In the genomic region with DNA sequence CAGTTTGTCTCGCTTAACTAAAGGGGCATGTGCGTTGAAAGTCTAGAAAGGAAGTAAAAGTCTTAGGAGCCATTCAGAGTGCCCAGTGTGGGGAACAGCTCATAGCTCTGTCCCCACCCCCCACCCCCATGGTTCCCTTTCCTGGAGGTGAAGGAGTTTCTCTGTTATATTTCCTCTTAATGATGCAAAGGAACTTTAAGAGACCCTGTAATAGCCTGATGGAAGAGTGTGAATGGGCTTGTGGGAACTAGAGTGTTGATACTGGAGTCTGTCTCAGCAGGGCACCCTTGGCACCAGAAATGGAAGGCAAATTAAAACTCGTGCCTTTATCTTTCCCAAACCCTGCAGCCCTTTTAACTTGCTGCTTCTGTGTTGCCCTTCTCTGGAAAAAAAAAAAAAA, we compare ENCODE assay signal across 17 mouse cellular contexts. TPM values are rescaled to one million over a fixed set of nuclear protein-coding genes. Genes with fewer than 3 reads are reported as not detected.
DNase-seq lines count a peak whose midpoint lies in the region; ATAC-seq and TF ChIP-seq lines count a peak whose summit lies in the region.
"Had no signal": no experiment of that assay in that cellular context is flagged by ENCODE, and none has a peak within 500 bp of the region (broad histone marks: within the 10 kb centered on the region; RNA-seq: fewer than 3 reads in every experiment).

No protein-coding gene starts in this region.

- no peak for TF ChIP-seq POLR2A in bone marrow macrophage, adult 2 months (IDR thresholded peaks at IDR 0.05; ENCODE audit: borderline replicate concordance, low read depth, low read length)
- TF ChIP-seq POLR2A in heart, adult 2 months (IDR thresholded peaks at IDR 0.05; ENCODE audit: insufficient read depth, low read depth, low read length), result no peak

- no peaks in the 10 kb centered on the region for H3K27me3 ChIP-seq in lung, postnatal 0 days (replicated peaks; ENCODE audit: insufficient read depth, low read length)
- H3K27me3 ChIP-seq in forebrain, embryonic 15.5 days, result no peaks in the 10 kb centered on the region
- H3K27me3 ChIP-seq in heart, adult 2 months (ENCODE audit: control insufficient read depth, insufficient read depth, low read length), result no peaks in the 10 kb centered on the region
- no peaks in the 10 kb centered on the region for H3K27me3 ChIP-seq in liver, embryonic 11.5 days (replicated peaks; ENCODE audit: control insufficient read depth, insufficient read depth, low read length)

- H3K4me2 ChIP-seq in lung, postnatal 0 days (replicated peaks; ENCODE audit: low read depth, low read length), result no peak overlapping the region
- H3K4me2 ChIP-seq in forebrain, embryonic 15.5 days (replicated peaks), result no peak overlapping the region
- H3K4me2 ChIP-seq in liver, embryonic 11.5 days, result no peak overlapping the region
- H3K4me2 ChIP-seq: midbrain, embryonic 11.5 days had no signal

- no peaks in the 10 kb centered on the region for H3K9me3 ChIP-seq in lung, postnatal 0 days (ENCODE audit: low read length)
- H3K9me3 ChIP-seq in forebrain, embryonic 15.5 days, result no peaks in the 10 kb centered on the region
- no peaks in the 10 kb centered on the region for H3K9me3 ChIP-seq in liver, embryonic 11.5 days (ENCODE audit: control insufficient read depth, low read length)

- DNase-seq in lung, postnatal 0 days (ENCODE audit: low spot score), result no peak
- no peak for DNase-seq in lung, postnatal 36 days
- no peak for DNase-seq in heart, adult 2 months
- DNase-seq in liver, embryonic 11.5 days (ENCODE audit: low spot score), result no peak
- DNase-seq: cerebellum, adult 9-11 months; kidney, postnatal 10 days; right cerebral cortex, postnatal 4 days had no signal

- no peak overlapping the region for H3K4me3 ChIP-seq in lung, postnatal 0 days (ENCODE audit: low read depth, low read length)
- H3K4me3 ChIP-seq in bone marrow macrophage, adult 2 months (ENCODE audit: insufficient read depth, low read length), result no peak overlapping the region
- H3K4me3 ChIP-seq in forebrain, embryonic 15.5 days, result no peak overlapping the region
- no peak overlapping the region for H3K4me3 ChIP-seq in heart, adult 2 months
- no peak overlapping the region for H3K4me3 ChIP-seq in liver, embryonic 11.5 days (ENCODE audit: low read depth, low read length)

- H3K9ac ChIP-seq in lung, postnatal 0 days (replicated peaks; ENCODE audit: low read depth), result no peak overlapping the region
- no peak overlapping the region for H3K9ac ChIP-seq in forebrain, embryonic 15.5 days (replicated peaks)
- H3K9ac ChIP-seq in heart, adult 2 months (ENCODE audit: low read depth, low read length), result no peak overlapping the region
- no peak overlapping the region for H3K9ac ChIP-seq in liver, embryonic 11.5 days (ENCODE audit: low read depth, low read length)
- H3K9ac ChIP-seq: liver, embryonic 14.5 days had no signal

- peak; percentile 26; the same call in 1 of the 2 replicates for ATAC-seq in lung, postnatal 0 days
- ATAC-seq in forebrain, embryonic 15.5 days (replicated peaks), result peak; percentile 57; the same call in 1 of the 2 replicates
- peak; percentile 77 for ATAC-seq in megakaryocyte progenitor cell, adult 5-6 weeks (replicated peaks; ENCODE audit: poor library complexity)
- no peak for ATAC-seq in liver, embryonic 11.5 days (replicated peaks; ENCODE audit: low FRiP score)

- intact Hi-C loops in heart, adult 2 months (cut with DNase I), result no loop called here

- H3K36me3 ChIP-seq in lung, postnatal 0 days (ENCODE audit: insufficient read depth, low read length), result no peaks in the 10 kb centered on the region
- H3K36me3 ChIP-seq in forebrain, embryonic 15.5 days, result peaks cover 13% of the 10 kb centered on the region
- no peaks in the 10 kb centered on the region for H3K36me3 ChIP-seq in heart, adult 2 months (ENCODE audit: control insufficient read depth, insufficient read depth, low read length)
- H3K36me3 ChIP-seq in liver, embryonic 11.5 days (ENCODE audit: control insufficient read depth, insufficient read depth, low read length), result no peaks in the 10 kb centered on the region

- H3K79me2 ChIP-seq in heart, adult 2 months (replicated peaks; ENCODE audit: control insufficient read depth, insufficient read depth, low read length), result no peaks in the 10 kb centered on the region

- H3K4me1 ChIP-seq in lung, postnatal 0 days (ENCODE audit: insufficient read depth, low read depth, low read length), result no peaks in the 10 kb centered on the region
- peaks cover 12% of the 10 kb centered on the region for H3K4me1 ChIP-seq in bone marrow macrophage, adult 2 months (ENCODE audit: control insufficient read depth, insufficient read depth, low read length)
- H3K4me1 ChIP-seq in forebrain, embryonic 15.5 days, result peaks cover 12% of the 10 kb centered on the region
- H3K4me1 ChIP-seq in heart, adult 2 months (ENCODE audit: control insufficient read depth, insufficient read depth, low read length), result no peaks in the 10 kb centered on the region
- no peaks in the 10 kb centered on the region for H3K4me1 ChIP-seq in liver, embryonic 11.5 days (replicated peaks; ENCODE audit: control insufficient read depth, insufficient read depth, low read length)

- H3K27ac ChIP-seq in lung, postnatal 0 days (ENCODE audit: low read length), result 0 out of 2 replicates have a peak overlapping the region, but pooled peaks have one; percentile 26
- peak overlapping the region; percentile 66 for H3K27ac ChIP-seq in bone marrow macrophage, adult 2 months (ENCODE audit: insufficient read depth, low read depth, low read length)
- H3K27ac ChIP-seq in forebrain, embryonic 15.5 days (replicated peaks), result peak overlapping the region; percentile 64
- no peak overlapping the region for H3K27ac ChIP-seq in heart, adult 2 months
- H3K27ac ChIP-seq in liver, embryonic 11.5 days (ENCODE audit: low read depth, low read length), result no peak overlapping the region
- H3K27ac ChIP-seq: liver, embryonic 14.5 days had no signal

- no peak for TF ChIP-seq EP300 in lung, postnatal 0 days (IDR thresholded peaks at IDR 0.05)
- TF ChIP-seq EP300 in heart, adult 2 months (IDR thresholded peaks at IDR 0.05; ENCODE audit: insufficient read depth, low read depth, low read length), result no peak

- no peak for TF ChIP-seq CTCF in lung, postnatal 0 days (IDR thresholded peaks at IDR 0.05)
- TF ChIP-seq CTCF in bone marrow macrophage, adult 2 months (IDR thresholded peaks at IDR 0.05; ENCODE audit: low read depth, low read length), result no peak
- no peak for TF ChIP-seq CTCF in heart, adult 2 months (IDR thresholded peaks at IDR 0.05)

- 33% methylated on average over 3 of the region's 3 CpGs for WGBS in lung, postnatal 0 days
- 1% methylated on average over 3 of the region's 3 CpGs for WGBS in forebrain, embryonic 15.5 days
- WGBS in heart, adult 2 months, result 28% methylated on average over 3 of the region's 3 CpGs
- WGBS in liver, embryonic 11.5 days, result 23% methylated on average over 3 of the region's 3 CpGs

RNA-seq across cellular contexts. Expression of a gene that starts 13.2 kb away (rescaled TPM):
- polyA plus RNA-seq in lung, postnatal 0 days (2015; fragmentation: Nextera tagmentation; extraction: Ambion mirVana), result 38.4 and 40.1 TPM in 2 replicates
- 16.2 and 18.8 TPM in 2 replicates for polyA plus RNA-seq in bone marrow macrophage, adult 2 months (2012; ENCODE audit: insufficient read depth, insufficient read length, missing spikeins)
- polyA plus RNA-seq in forebrain, embryonic 15.5 days (2015; fragmentation: Nextera tagmentation; extraction: Ambion mirVana), result 98.1 and 113 TPM in 2 replicates
- total RNA-seq in megakaryocyte progenitor cell, adult 5-6 weeks (2015), result 2.2 and 3.4 TPM in 2 replicates
- total RNA-seq in megakaryocyte progenitor cell, adult 5-6 weeks (2017), result 1.6 and 3.4 TPM in 2 replicates
- total RNA-seq in heart, adult 2 months (2021), result 10 to 100 TPM; 25.0 to 27.3 TPM
- polyA plus RNA-seq in heart, adult 2 months (2012; rRNA removed), result 25.5 and 26.0 TPM in 2 replicates
- polyA plus RNA-seq in liver, embryonic 11.5 days (2014; fragmentation: Nextera tagmentation; extraction: Ambion mirVana), result 21.4 and 24.6 TPM in 2 replicates

RNA-seq across cellular contexts. Expression of a gene that starts 19.8 kb away (rescaled TPM):
- polyA plus RNA-seq in lung, postnatal 0 days (2015; fragmentation: Nextera tagmentation; extraction: Ambion mirVana), result 19.8 and 23.0 TPM in 2 replicates
- polyA plus RNA-seq in bone marrow macrophage, adult 2 months (2012; ENCODE audit: insufficient read depth, insufficient read length, missing spikeins), result 12.2 and 14.0 TPM in 2 replicates
- polyA plus RNA-seq in forebrain, embryonic 15.5 days (2015; fragmentation: Nextera tagmentation; extraction: Ambion mirVana), result 47.9 and 51.0 TPM in 2 replicates
- total RNA-seq in megakaryocyte progenitor cell, adult 5-6 weeks (2015), result 25.2 and 26.8 TPM in 2 replicates
- total RNA-seq in megakaryocyte progenitor cell, adult 5-6 weeks (2017), result 81.4 and 111 TPM in 2 replicates
- 10 to 100 TPM; 62.1 to 66.9 TPM for total RNA-seq in heart, adult 2 months (2021)
- 20.2 and 23.8 TPM in 2 replicates for polyA plus RNA-seq in heart, adult 2 months (2012; rRNA removed)
- polyA plus RNA-seq in liver, embryonic 11.5 days (2014; fragmentation: Nextera tagmentation; extraction: Ambion mirVana), result 41.8 and 43.6 TPM in 2 replicates

RNA-seq across cellular contexts. Expression of a gene that starts 19.9 kb away (rescaled TPM):
- polyA plus RNA-seq in lung, postnatal 0 days (2015; fragmentation: Nextera tagmentation; extraction: Ambion mirVana), result 6.3 TPM in 2 replicates
- 4.7 and 8.1 TPM in 2 replicates for polyA plus RNA-seq in bone marrow macrophage, adult 2 months (2012; ENCODE audit: insufficient read depth, insufficient read length, missing spikeins)
- 10.5 and 12.8 TPM in 2 replicates for polyA plus RNA-seq in forebrain, embryonic 15.5 days (2015; fragmentation: Nextera tagmentation; extraction: Ambion mirVana)
- 7.4 and 8.0 TPM in 2 replicates for total RNA-seq in megakaryocyte progenitor cell, adult 5-6 weeks (2015)
- total RNA-seq in megakaryocyte progenitor cell, adult 5-6 weeks (2017), result 12.4 and 14.4 TPM in 2 replicates
- total RNA-seq in heart, adult 2 months (2021), result 10 to 100 TPM; 29.4 to 36.1 TPM
- 20.6 and 26.2 TPM in 2 replicates for polyA plus RNA-seq in heart, adult 2 months (2012; rRNA removed)
- 13.0 and 14.3 TPM in 2 replicates for polyA plus RNA-seq in liver, embryonic 11.5 days (2014; fragmentation: Nextera tagmentation; extraction: Ambion mirVana)

RNA-seq across cellular contexts. Expression of a gene that starts 27.7 kb away (rescaled TPM):
- not detected in 2 replicates for polyA plus RNA-seq in lung, postnatal 0 days (2015; fragmentation: Nextera tagmentation; extraction: Ambion mirVana)
- not detected in 2 replicates for polyA plus RNA-seq in bone marrow macrophage, adult 2 months (2012; ENCODE audit: insufficient read depth, insufficient read length, missing spikeins)
- 0.39 TPM in 1 of 2 replicates, not detected in the other for polyA plus RNA-seq in forebrain, embryonic 15.5 days (2015; fragmentation: Nextera tagmentation; extraction: Ambion mirVana)
- not detected in 2 replicates for total RNA-seq in megakaryocyte progenitor cell, adult 5-6 weeks (2015)
- total RNA-seq in megakaryocyte progenitor cell, adult 5-6 weeks (2017), result not detected in 2 replicates
- not detected for total RNA-seq in heart, adult 2 months (2021)
- polyA plus RNA-seq in heart, adult 2 months (2012; rRNA removed), result not detected in 2 replicates
- 0.31 TPM in 1 of 2 replicates, not detected in the other for polyA plus RNA-seq in liver, embryonic 11.5 days (2014; fragmentation: Nextera tagmentation; extraction: Ambion mirVana)
- total RNA-seq: gastrocnemius, adult 8-10 months; layer of hippocampus, postnatal 25 days; neutrophil, adult 5-6 weeks had no signal
- polyA plus RNA-seq: heart, embryonic 14.5 days; liver, embryonic 14.5 days; midbrain, embryonic 11.5 days; urinary bladder, adult 2 months had no signal

RNA-seq across cellular contexts. Expression of a gene that starts 50.1 kb away (rescaled TPM):
- polyA plus RNA-seq in lung, postnatal 0 days (2015; fragmentation: Nextera tagmentation; extraction: Ambion mirVana), result 1.4 and 1.8 TPM in 2 replicates
- not detected in 2 replicates for polyA plus RNA-seq in bone marrow macrophage, adult 2 months (2012; ENCODE audit: insufficient read depth, insufficient read length, missing spikeins)
- polyA plus RNA-seq in forebrain, embryonic 15.5 days (2015; fragmentation: Nextera tagmentation; extraction: Ambion mirVana), result not detected in 2 replicates
- total RNA-seq in megakaryocyte progenitor cell, adult 5-6 weeks (2015), result not detected in 2 replicates
- not detected in 2 replicates for total RNA-seq in megakaryocyte progenitor cell, adult 5-6 weeks (2017)
- 10 to 100 TPM; 56.2 to 61.6 TPM for total RNA-seq in heart, adult 2 months (2021)
- polyA plus RNA-seq in heart, adult 2 months (2012; rRNA removed), result 8.7 and 22.9 TPM in 2 replicates
- polyA plus RNA-seq in liver, embryonic 11.5 days (2014; fragmentation: Nextera tagmentation; extraction: Ambion mirVana), result not detected in 2 replicates
- total RNA-seq: layer of hippocampus, postnatal 25 days; neutrophil, adult 5-6 weeks had no signal
- polyA plus RNA-seq: liver, embryonic 14.5 days; midbrain, embryonic 11.5 days had no signal

Comparison
In these comparisons a context has a peak if more than half of its experiments do, and no peak if none do; other contexts are left out.
1. H3K27ac ChIP-seq: peak in lung, postnatal 0 days (single experiment), bone marrow macrophage, adult 2 months (single experiment) and forebrain, embryonic 15.5 days (single experiment); none in heart, adult 2 months (single experiment) and liver, embryonic 11.5 days (single experiment).